Mouse (Mus musculus): ENCODE results near the gene Olfr916. TPM values are rescaled to one million over a fixed set of nuclear protein-coding genes. Genes with fewer than 3 reads are reported as not detected.

Gene Olfr916
- not detected in 2 replicates for polyA plus RNA-seq (2015; fragmentation: Nextera tagmentation; extraction: Ambion mirVana)

- WGBS = 71% methylated on average over 1 of the region's 1 CpGs
- no peak within 1 kb of the TSS for H3K27ac ChIP-seq
- H3K4me3 ChIP-seq = no peak within 1 kb of the TSS
- H3K9me3 ChIP-seq = no peaks in the 10 kb centered on the region
- no peak for ATAC-seq (replicated peaks)
- H3K4me2 ChIP-seq = no peak within 1 kb of the TSS
- H3K27me3 ChIP-seq (replicated peaks) = no peaks in the 10 kb centered on the region
- no peaks in the 10 kb centered on the region for H3K4me1 ChIP-seq
- no peaks in the 10 kb centered on the region for H3K36me3 ChIP-seq (replicated peaks)
- no peak within 1 kb of the TSS for H3K9ac ChIP-seq
These were observed at the start of gene Olfr916 for GRCm38 (mm10) chr9:38659775-38660174. TSS of gene Olfr916 (minus strand) at chr9:38659875.

- 83% methylated on average over 2 of the region's 2 CpGs for WGBS
- H3K9ac ChIP-seq = no peak within 1 kb of the TSS
- H3K4me3 ChIP-seq = no peak within 1 kb of the TSS
- H3K27ac ChIP-seq = no peak within 1 kb of the TSS
- no peak for ATAC-seq (replicated peaks)
- no peak within 1 kb of the TSS for H3K4me2 ChIP-seq
- no peaks in the 10 kb centered on the region for H3K27me3 ChIP-seq (replicated peaks)
- H3K9me3 ChIP-seq = no peaks in the 10 kb centered on the region
- no peaks in the 10 kb centered on the region for H3K4me1 ChIP-seq
- H3K36me3 ChIP-seq (replicated peaks) = no peaks in the 10 kb centered on the region
These were observed 14.8 kb upstream of the Olfr916 start, which contains the start of gene Olfr918 for GRCm38 (mm10) chr9:38674501-38674900. TSS of gene Olfr918 (minus strand) at chr9:38674601.

GRCm38 (mm10) chr9:38672887-38673286, 13.2 kb upstream of the Olfr916 start:
- Histone ChIP-seq H3K4me3 (no peak overlapping the region), H3K4me1 (no peaks in the 10 kb centered on the region)
- WGBS = 74% methylated on average over 2 of the region's 2 CpGs

GRCm38 (mm10) chr9:38665742-38666141, 6.1 kb upstream of the Olfr916 start, which contains the start of gene Olfr917:
TSS of gene Olfr917 (minus strand) at chr9:38665842.
- no peak for ATAC-seq (replicated peaks)
- no peak within 1 kb of the TSS for H3K27ac ChIP-seq

More at GRCm38 (mm10) chr9:38672887-38673286, 13.2 kb upstream of the Olfr916 start:
- H3K36me3 ChIP-seq (replicated peaks) = no peaks in the 10 kb centered on the region
- no peak for ATAC-seq (replicated peaks)
- H3K9me3 ChIP-seq = no peaks in the 10 kb centered on the region
- no peaks in the 10 kb centered on the region for H3K27me3 ChIP-seq (replicated peaks)
- no peak overlapping the region for H3K9ac ChIP-seq
- H3K27ac ChIP-seq = no peak overlapping the region
- H3K4me2 ChIP-seq = no peak overlapping the region

GRCm38 (mm10) chr9:38632406-38632805, 27.3 kb downstream of the Olfr916 start:
- Histone ChIP-seq H3K9ac (no peak overlapping the region), H3K27ac (no peak overlapping the region), H3K4me1 (no peaks in the 10 kb centered on the region), H3K4me3 (no peak overlapping the region), H3K9me3 (peaks cover 3% of the 10 kb centered on the region; the same call in 1 of the 2 replicates), H3K4me2 (no peak overlapping the region), H3K27me3 (replicated peaks) (no peaks in the 10 kb centered on the region), H3K36me3 (replicated peaks) (no peaks in the 10 kb centered on the region)
- no peak for ATAC-seq (replicated peaks)
- 63% methylated on average over 4 of the region's 4 CpGs for WGBS

More at GRCm38 (mm10) chr9:38665742-38666141, 6.1 kb upstream of the Olfr916 start, which contains the start of gene Olfr917:
- H3K36me3 ChIP-seq (replicated peaks) = no peaks in the 10 kb centered on the region
- no peaks in the 10 kb centered on the region for H3K9me3 ChIP-seq
- no peak within 1 kb of the TSS for H3K4me2 ChIP-seq
- 94% methylated on average over 1 of the region's 1 CpGs for WGBS
- no peak within 1 kb of the TSS for H3K9ac ChIP-seq
- H3K4me3 ChIP-seq = no peak within 1 kb of the TSS
- no peaks in the 10 kb centered on the region for H3K27me3 ChIP-seq (replicated peaks)
- no peaks in the 10 kb centered on the region for H3K4me1 ChIP-seq

Other genes starting within 250 kb of the Olfr916 start
- not detected in 2 replicates for gene Olfr901, start 230.4 kb downstream of the Olfr916 start, polyA plus RNA-seq (2015; fragmentation: Nextera tagmentation; extraction: Ambion mirVana)
- not detected in 2 replicates for gene Olfr902, start 212.2 kb downstream of the Olfr916 start, polyA plus RNA-seq (2015; fragmentation: Nextera tagmentation; extraction: Ambion mirVana)
- not detected in 2 replicates for gene Olfr904, start 196.7 kb downstream of the Olfr916 start, polyA plus RNA-seq (2015; fragmentation: Nextera tagmentation; extraction: Ambion mirVana)
- gene Olfr905, start 188.8 kb downstream of the Olfr916 start, polyA plus RNA-seq (2015; fragmentation: Nextera tagmentation; extraction: Ambion mirVana) = not detected in 2 replicates
- not detected in 2 replicates for gene Olfr906, start 172.8 kb downstream of the Olfr916 start, polyA plus RNA-seq (2015; fragmentation: Nextera tagmentation; extraction: Ambion mirVana)
- gene Olfr907, start 164.1 kb downstream of the Olfr916 start, polyA plus RNA-seq (2015; fragmentation: Nextera tagmentation; extraction: Ambion mirVana) = not detected in 2 replicates
- gene Olfr911-ps1, start 138.3 kb downstream of the Olfr916 start, polyA plus RNA-seq (2015; fragmentation: Nextera tagmentation; extraction: Ambion mirVana) = not detected in 2 replicates
- gene Olfr910, start 122.0 kb downstream of the Olfr916 start, polyA plus RNA-seq (2015; fragmentation: Nextera tagmentation; extraction: Ambion mirVana) = not detected in 2 replicates
- not detected in 2 replicates for gene Olfr912, start 79.7 kb downstream of the Olfr916 start, polyA plus RNA-seq (2015; fragmentation: Nextera tagmentation; extraction: Ambion mirVana)
- not detected in 2 replicates for gene Olfr913, start 67.1 kb downstream of the Olfr916 start, polyA plus RNA-seq (2015; fragmentation: Nextera tagmentation; extraction: Ambion mirVana)
- gene Olfr914, start 54.8 kb downstream of the Olfr916 start, polyA plus RNA-seq (2015; fragmentation: Nextera tagmentation; extraction: Ambion mirVana) = not detected in 2 replicates
- not detected in 2 replicates for gene Olfr917, start 6.0 kb upstream of the Olfr916 start, polyA plus RNA-seq (2015; fragmentation: Nextera tagmentation; extraction: Ambion mirVana)
- not detected in 2 replicates for gene Olfr918, start 14.7 kb upstream of the Olfr916 start, polyA plus RNA-seq (2015; fragmentation: Nextera tagmentation; extraction: Ambion mirVana)
- gene Olfr919, start 43.8 kb upstream of the Olfr916 start, polyA plus RNA-seq (2015; fragmentation: Nextera tagmentation; extraction: Ambion mirVana) = not detected in 2 replicates
- 6.6 and 7.1 TPM in 2 replicates for gene Vwa5a, start 58.4 kb upstream of the Olfr916 start, polyA plus RNA-seq (2015; fragmentation: Nextera tagmentation; extraction: Ambion mirVana)
- not detected in 2 replicates for gene Olfr920, start 92.4 kb upstream of the Olfr916 start, polyA plus RNA-seq (2015; fragmentation: Nextera tagmentation; extraction: Ambion mirVana)
- not detected in 2 replicates for gene Olfr921, start 113.2 kb upstream of the Olfr916 start, polyA plus RNA-seq (2015; fragmentation: Nextera tagmentation; extraction: Ambion mirVana)
- gene Olfr922, start 154.7 kb upstream of the Olfr916 start, polyA plus RNA-seq (2015; fragmentation: Nextera tagmentation; extraction: Ambion mirVana) = not detected in 2 replicates
- not detected in 2 replicates for gene Olfr923, start 166.7 kb upstream of the Olfr916 start, polyA plus RNA-seq (2015; fragmentation: Nextera tagmentation; extraction: Ambion mirVana)
- gene Olfr924, start 184.6 kb upstream of the Olfr916 start, polyA plus RNA-seq (2015; fragmentation: Nextera tagmentation; extraction: Ambion mirVana) = not detected in 2 replicates
- gene Olfr26, start 195.2 kb upstream of the Olfr916 start, polyA plus RNA-seq (2015; fragmentation: Nextera tagmentation; extraction: Ambion mirVana) = not detected in 2 replicates
- not detected in 2 replicates for gene Olfr926, start 217.3 kb upstream of the Olfr916 start, polyA plus RNA-seq (2015; fragmentation: Nextera tagmentation; extraction: Ambion mirVana)

Data from midbrain, embryonic 15.5 days (tissue).